Mouse (Mus musculus): Measurements from ENCODE around the gene Ppl. TPM values are rescaled to one million over a fixed set of nuclear protein-coding genes. Genes with fewer than 3 reads are reported as not detected.

Ppl gene
- polyA plus RNA-seq (2014; fragmentation: Illumina TruSeq; extraction: RNeasy Lipid Tissue Mini Kit (QIAGEN cat#74804)) = 1.8 TPM

GRCm38 (mm10) chr16:5132401-5132801 is at the start of gene Ppl:
Gene Ppl, minus strand, starts transcription at chr16:5132421.

GRCm38 (mm10) chr16:5147037-5147385 is 14.8 kb upstream of the Ppl start, which contains the start of gene Sec14l5:
Gene Sec14l5, plus strand, starts transcription at chr16:5147109.

GRCm38 (mm10) chr16:5049774-5050234 is 82.4 kb downstream of the Ppl start, which contains the start of the genes Glyr1 and Ubn1:
Gene Glyr1, minus strand, starts transcription at chr16:5049863.
Gene Ubn1, plus strand, starts transcription at chr16:5050057.

Other genes starting within 250 kb of the Ppl start
- gene Mgrn1, start 246.2 kb downstream of the Ppl start, polyA plus RNA-seq (2014; fragmentation: Illumina TruSeq; extraction: RNeasy Lipid Tissue Mini Kit (QIAGEN cat#74804)) = 8.6 TPM
- 5.8 TPM for gene Nudt16l1, start 193.7 kb downstream of the Ppl start, polyA plus RNA-seq (2014; fragmentation: Illumina TruSeq; extraction: RNeasy Lipid Tissue Mini Kit (QIAGEN cat#74804))
- 4.7 TPM for gene Anks3, start 168.2 kb downstream of the Ppl start, polyA plus RNA-seq (2014; fragmentation: Illumina TruSeq; extraction: RNeasy Lipid Tissue Mini Kit (QIAGEN cat#74804))
- gene Sept12, start 134.6 kb downstream of the Ppl start, polyA plus RNA-seq (2014; fragmentation: Illumina TruSeq; extraction: RNeasy Lipid Tissue Mini Kit (QIAGEN cat#74804)) = not detected
- not detected for gene Smim22, start 125.1 kb downstream of the Ppl start, polyA plus RNA-seq (2014; fragmentation: Illumina TruSeq; extraction: RNeasy Lipid Tissue Mini Kit (QIAGEN cat#74804))
- gene Rogdi, start 118.9 kb downstream of the Ppl start, polyA plus RNA-seq (2014; fragmentation: Illumina TruSeq; extraction: RNeasy Lipid Tissue Mini Kit (QIAGEN cat#74804)) = 0.86 TPM
- gene Glyr1, start 82.6 kb downstream of the Ppl start, polyA plus RNA-seq (2014; fragmentation: Illumina TruSeq; extraction: RNeasy Lipid Tissue Mini Kit (QIAGEN cat#74804)) = 75.1 TPM
- gene Ubn1, start 82.4 kb downstream of the Ppl start, polyA plus RNA-seq (2014; fragmentation: Illumina TruSeq; extraction: RNeasy Lipid Tissue Mini Kit (QIAGEN cat#74804)) = 35.1 TPM
- gene Sec14l5, start 14.7 kb upstream of the Ppl start, polyA plus RNA-seq (2014; fragmentation: Illumina TruSeq; extraction: RNeasy Lipid Tissue Mini Kit (QIAGEN cat#74804)) = not detected
- gene Nagpa, start 71.6 kb upstream of the Ppl start, polyA plus RNA-seq (2014; fragmentation: Illumina TruSeq; extraction: RNeasy Lipid Tissue Mini Kit (QIAGEN cat#74804)) = not detected
- 1.3 TPM for gene AU021092, start 89.9 kb upstream of the Ppl start, polyA plus RNA-seq (2014; fragmentation: Illumina TruSeq; extraction: RNeasy Lipid Tissue Mini Kit (QIAGEN cat#74804))
- 0.26 TPM for gene Alg1, start 101.2 kb upstream of the Ppl start, polyA plus RNA-seq (2014; fragmentation: Illumina TruSeq; extraction: RNeasy Lipid Tissue Mini Kit (QIAGEN cat#74804))
- 5.4 TPM for gene Eef2kmt, start 123.6 kb upstream of the Ppl start, polyA plus RNA-seq (2014; fragmentation: Illumina TruSeq; extraction: RNeasy Lipid Tissue Mini Kit (QIAGEN cat#74804))

All from ovary, adult 10 weeks (tissue).